Mouse (Mus musculus) embryonic fibroblast, embryonic 13.5 days (primary cell): ENCODE measurements at regions not wholly inside any gene's neighbourhood (a gene's known extent, or its start where the extent isn't known, plus 50 kb on each side); places are given as distances from the start of the nearest gene placed in this dataset.

ENCODE experiments used
- H3K27ac ChIP-seq: 2 replicates; pipeline ENCODE4 v1.5.1; 2012; ENCODE audit warnings: low read length, control low read depth, inconsistent platforms; ENCODE audit not compliant: insufficient read depth
- H3K4me1 ChIP-seq: 2 replicates; pipeline ENCODE4 v1.6.1; 2011; ENCODE audit warnings: low read length; ENCODE audit not compliant: control insufficient read depth, insufficient read depth
- H3K4me3 ChIP-seq: 2 replicates; pipeline ENCODE4 v1.5.1; 2011; ENCODE audit warnings: mild to moderate bottlenecking, control low read depth, low read length; ENCODE audit not compliant: insufficient read depth
- CTCF ChIP-seq: IDR thresholded peaks from 2 replicates; pipeline ENCODE4 v1.5.1; 2011; ENCODE audit warnings: mild to moderate bottlenecking, control low read depth, low read length, moderate library complexity, borderline replicate concordance; ENCODE audit not compliant: insufficient read depth
- POLR2A ChIP-seq: IDR thresholded peaks from 2 replicates; pipeline ENCODE4 v1.6.1; 2011; ENCODE audit warnings: low read depth, mild to moderate bottlenecking, control low read depth, low read length, moderate library complexity

- Histone ChIP-seq H3K4me1 (peaks cover 3% of the 10 kb centered on the region), H3K4me3 (no peak overlapping the region), H3K27ac (peak overlapping the region; percentile 30; the same call in 1 of the 2 replicates)
- TF ChIP-seq POLR2A = no peak
These were observed 596.8 kb upstream of the Camk1g start for GRCm38 (mm10) chr1:193966652-193967555.

- peaks cover 3% of the 10 kb centered on the region for H3K4me1 ChIP-seq
- no peak overlapping the region for H3K27ac ChIP-seq
- TF ChIP-seq POLR2A = no peak
- TF ChIP-seq CTCF = no peak
- H3K4me3 ChIP-seq = no peak overlapping the region
These were observed 595.2 kb upstream of the Camk1g start for GRCm38 (mm10) chr1:193965278-193965677.

GRCm38 (mm10) chr1:193951936-193952335, 581.8 kb upstream of the Camk1g start:
- H3K4me1 ChIP-seq = no peaks in the 10 kb centered on the region
- no peak overlapping the region for H3K4me3 ChIP-seq
- no peak overlapping the region for H3K27ac ChIP-seq
- TF ChIP-seq CTCF (no peak), POLR2A (no peak)

GRCm38 (mm10) chr1:193949817-193950216, 579.7 kb upstream of the Camk1g start:
- Histone ChIP-seq H3K27ac (no peak overlapping the region), H3K4me1 (no peaks in the 10 kb centered on the region), H3K4me3 (no peak overlapping the region)
- TF ChIP-seq CTCF = no peak
- TF ChIP-seq POLR2A = no peak

- H3K4me1 ChIP-seq = no peaks in the 10 kb centered on the region
- no peak overlapping the region for H3K4me3 ChIP-seq
- no peak for TF ChIP-seq CTCF
- TF ChIP-seq POLR2A = no peak
- H3K27ac ChIP-seq = no peak overlapping the region
These were observed 577.0 kb upstream of the Camk1g start for GRCm38 (mm10) chr1:193946953-193947586.

GRCm38 (mm10) chr1:193935969-193936368, 565.9 kb upstream of the Camk1g start:
- Histone ChIP-seq H3K4me3 (no peak overlapping the region), H3K27ac (no peak overlapping the region), H3K4me1 (no peaks in the 10 kb centered on the region)
- no peak for TF ChIP-seq CTCF
- TF ChIP-seq POLR2A = no peak

- no peak overlapping the region for H3K27ac ChIP-seq
- TF ChIP-seq CTCF (no peak), POLR2A (no peak)
These were observed 564.2 kb upstream of the Camk1g start for GRCm38 (mm10) chr1:193934308-193934707.

GRCm38 (mm10) chr1:193931131-193931729, 561.1 kb upstream of the Camk1g start:
- no peak for TF ChIP-seq CTCF
- TF ChIP-seq POLR2A = no peak
- no peaks in the 10 kb centered on the region for H3K4me1 ChIP-seq

More at GRCm38 (mm10) chr1:193934308-193934707, 564.2 kb upstream of the Camk1g start:
- H3K4me1 ChIP-seq = no peaks in the 10 kb centered on the region
- no peak overlapping the region for H3K4me3 ChIP-seq

GRCm38 (mm10) chr1:193928607-193929006, 558.5 kb upstream of the Camk1g start:
- TF ChIP-seq POLR2A = no peak
- no peak for TF ChIP-seq CTCF
- no peaks in the 10 kb centered on the region for H3K4me1 ChIP-seq
- H3K27ac ChIP-seq = no peak overlapping the region
- H3K4me3 ChIP-seq = no peak overlapping the region

More at GRCm38 (mm10) chr1:193931131-193931729, 561.1 kb upstream of the Camk1g start:
- Histone ChIP-seq H3K27ac (no peak overlapping the region), H3K4me3 (no peak overlapping the region)
